12 mouse cellular contexts compared by ENCODE assay signal in genomic region chr11:91426731-91427130, GRCm38 (mm10).
DNase-seq lines count a peak whose midpoint lies in the region; ATAC-seq and TF ChIP-seq lines count a peak whose summit lies in the region.
"Had no signal": no experiment of that assay in that cellular context is flagged by ENCODE, and none has a peak within 500 bp of the region (broad histone marks: within the 10 kb centered on the region; RNA-seq: fewer than 3 reads in every experiment).

No protein-coding gene starts in this region.

- 70% methylated on average over 4 of the region's 4 CpGs for WGBS in limb, embryonic 14.5 days
- WGBS in limb, embryonic 10.5 days: 89% methylated on average over 4 of the region's 4 CpGs

- peak; percentile 9 for DNase-seq in limb, embryonic 14.5 days (ENCODE audit: low spot score)
- DNase-seq in limb, embryonic 10.5 days (ENCODE audit: low spot score): no peak
- DNase-seq in cerebellum, postnatal 36 days: peak; percentile 35 to 38
- peak; percentile 58 to 64 for DNase-seq in layer of hippocampus, postnatal 25 days (ENCODE audit: extremely low spot score in 1 of 2, low spot score in 1 of 2)
- peak; percentile 59 to 63 for DNase-seq in right cerebral cortex, postnatal 36 days (ENCODE audit: low spot score in 2 of 2)
- no peak for DNase-seq in kidney, postnatal 4 days
- no peak for DNase-seq in thymus, postnatal 25 days
- DNase-seq in urinary bladder, postnatal 25 days (ENCODE audit: low spot score): no peak
- DNase-seq: embryo, embryonic 11 days; gastrocnemius, postnatal 14 days had no signal

- H3K4me3 ChIP-seq in limb, embryonic 14.5 days (replicated peaks; ENCODE audit: low read length): no peak overlapping the region
- H3K4me3 ChIP-seq in limb, embryonic 10.5 days: no peak overlapping the region
- H3K4me3 ChIP-seq: hindbrain, embryonic 10.5 days; limb, embryonic 13.5 days had no signal

- no peak overlapping the region for H3K9ac ChIP-seq in limb, embryonic 14.5 days (ENCODE audit: low read depth, low read length, severe bottlenecking)
- H3K9ac ChIP-seq: limb, embryonic 13.5 days had no signal

- H3K9me3 ChIP-seq in limb, embryonic 14.5 days (ENCODE audit: control insufficient read depth, low read length): no peaks in the 10 kb centered on the region
- H3K9me3 ChIP-seq in limb, embryonic 10.5 days (replicated peaks): no peaks in the 10 kb centered on the region
- H3K9me3 ChIP-seq: hindbrain, embryonic 10.5 days; limb, embryonic 13.5 days had no signal

- H3K36me3 ChIP-seq in limb, embryonic 14.5 days (ENCODE audit: control insufficient read depth, insufficient read depth, low read length): no peaks in the 10 kb centered on the region
- H3K36me3 ChIP-seq in limb, embryonic 10.5 days: no peaks in the 10 kb centered on the region
- H3K36me3 ChIP-seq: hindbrain, embryonic 10.5 days; limb, embryonic 13.5 days had no signal

- no peaks in the 10 kb centered on the region for H3K27me3 ChIP-seq in limb, embryonic 14.5 days (ENCODE audit: control insufficient read depth, insufficient read depth, low read length)
- H3K27me3 ChIP-seq in limb, embryonic 10.5 days (ENCODE audit: low read depth, poor library complexity, severe bottlenecking): no peaks in the 10 kb centered on the region
- H3K27me3 ChIP-seq: limb, embryonic 13.5 days had no signal

- no peak for TF ChIP-seq POLR2A in limb, embryonic 14.5 days (IDR thresholded peaks at IDR 0.05; ENCODE audit: borderline replicate concordance, extremely low read depth, insufficient read depth, insufficient read length)

- no peak overlapping the region for H3K27ac ChIP-seq in limb, embryonic 14.5 days (replicated peaks; ENCODE audit: low read depth, low read length)
- no peak overlapping the region for H3K27ac ChIP-seq in limb, embryonic 10.5 days
- H3K27ac ChIP-seq: hindbrain, embryonic 10.5 days; limb, embryonic 13.5 days had no signal

- no peak for ATAC-seq in limb, embryonic 14.5 days (ENCODE audit: low FRiP score, low read depth)

- H3K4me2 ChIP-seq in limb, embryonic 14.5 days (replicated peaks; ENCODE audit: low read depth, low read length, severe bottlenecking): no peak overlapping the region
- H3K4me2 ChIP-seq: limb, embryonic 13.5 days had no signal

- no peaks in the 10 kb centered on the region for H3K4me1 ChIP-seq in limb, embryonic 14.5 days (ENCODE audit: control insufficient read depth, insufficient read depth, low read length)
- H3K4me1 ChIP-seq in limb, embryonic 10.5 days: peaks cover 3% of the 10 kb centered on the region; the same call in 1 of the 2 replicates
- H3K4me1 ChIP-seq: hindbrain, embryonic 10.5 days; limb, embryonic 13.5 days had no signal

Comparison
In these comparisons a context has a peak if more than half of its experiments do, and no peak if none do; other contexts are left out.
1. DNase-seq: peak in limb, embryonic 14.5 days (single experiment), cerebellum, postnatal 36 days (2 of 2), layer of hippocampus, postnatal 25 days (2 of 2) and right cerebral cortex, postnatal 36 days (2 of 2); none in limb, embryonic 10.5 days (single experiment), kidney, postnatal 4 days (0 of 2), thymus, postnatal 25 days (single experiment) and urinary bladder, postnatal 25 days (single experiment).